Mouse (Mus musculus) adipose tissue, adult 10 weeks (tissue): ENCODE measurements around the gene Ints11. TPM values are rescaled to one million over a fixed set of nuclear protein-coding genes. Genes with fewer than 3 reads are reported as not detected.

Experiments
- polyA plus RNA-seq: library from polyadenylated mRNA; stranded (reverse); fragments of 350-450 nt; fragmentation: Illumina TruSeq; extraction: RNeasy Lipid Tissue Mini Kit (QIAGEN cat#74804); gene quantifications from one replicate; pipeline ENCODE4 v1.2.3, GENCODE M21; 2014; ENCODE audit warnings: low read depth, low replicate concordance

Ints11 gene
- polyA plus RNA-seq, result 20.0 TPM

DNA sequence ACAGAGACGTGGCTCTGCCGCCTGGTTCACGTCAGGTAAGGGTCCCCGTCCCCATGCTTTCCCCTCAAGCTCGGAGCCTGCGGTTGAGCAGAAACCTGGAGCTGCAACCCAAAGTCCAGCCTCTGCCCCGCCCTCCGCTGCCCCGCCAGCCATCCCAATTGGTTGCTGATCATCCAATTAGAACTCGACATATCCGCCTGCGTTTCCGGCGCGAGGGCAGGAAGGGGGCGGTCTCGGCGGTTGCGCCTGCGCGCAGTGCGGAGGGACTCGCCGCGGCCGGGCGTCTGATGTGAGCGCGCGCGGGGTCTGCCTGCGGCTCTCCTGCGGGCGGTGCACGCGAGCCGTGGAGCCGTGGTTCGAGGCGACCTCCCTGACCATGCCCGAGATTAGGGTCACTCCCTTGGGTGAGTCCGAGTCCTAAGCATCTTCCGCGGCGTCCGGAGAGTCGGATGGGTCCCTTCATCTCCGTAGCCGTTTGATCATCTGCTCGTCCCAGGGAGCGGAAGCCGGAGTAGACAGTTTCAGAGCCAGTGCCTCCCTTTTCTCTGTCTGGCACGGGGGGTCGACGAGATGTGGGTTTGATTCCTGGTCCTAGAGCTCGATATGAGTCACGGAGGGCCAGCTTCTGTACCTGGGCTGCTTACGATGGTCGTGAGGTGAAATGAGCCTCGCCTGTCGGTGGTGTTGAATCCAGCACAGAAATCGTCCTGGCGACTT is at the start of gene Ints11, which contains the start of gene Cptp:
Gene Ints11, plus strand, starts transcription at position 230 of the 717 bp plus-strand sequence.
Gene Cptp, minus strand, starts transcription at position 124 of the 717 bp plus-strand sequence.

DNA sequence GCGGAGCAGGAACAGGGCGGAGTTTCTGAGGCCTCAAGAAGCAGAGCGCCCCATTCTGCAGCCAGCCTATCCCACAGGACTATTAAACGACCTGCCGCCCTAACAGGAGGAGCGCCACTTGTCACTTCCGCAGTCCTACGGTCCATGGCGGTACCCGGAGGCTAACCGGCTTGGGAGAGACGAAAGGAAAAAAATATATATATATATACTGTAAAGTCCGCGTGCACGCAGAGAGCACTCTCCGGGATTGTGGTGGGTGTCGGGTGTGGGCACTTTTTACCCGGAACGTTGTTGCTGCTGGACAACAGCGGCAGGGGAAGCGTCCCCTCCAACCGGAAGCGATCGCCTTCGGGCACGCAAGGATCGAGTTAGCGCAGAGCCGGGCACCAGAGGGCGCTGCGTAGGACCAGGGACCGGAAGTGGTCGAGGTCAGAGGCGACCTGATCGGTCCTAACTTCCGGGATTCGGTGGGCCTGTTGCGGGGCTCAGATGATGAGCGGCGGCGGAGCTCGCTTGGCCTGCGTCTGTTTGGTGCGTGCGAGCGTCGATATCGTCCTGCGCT is 38.1 kb upstream of the Ints11 start, which contains the start of gene Aurkaip1:
Gene Aurkaip1, plus strand, starts transcription at position 68 of the 562 bp plus-strand sequence.

DNA sequence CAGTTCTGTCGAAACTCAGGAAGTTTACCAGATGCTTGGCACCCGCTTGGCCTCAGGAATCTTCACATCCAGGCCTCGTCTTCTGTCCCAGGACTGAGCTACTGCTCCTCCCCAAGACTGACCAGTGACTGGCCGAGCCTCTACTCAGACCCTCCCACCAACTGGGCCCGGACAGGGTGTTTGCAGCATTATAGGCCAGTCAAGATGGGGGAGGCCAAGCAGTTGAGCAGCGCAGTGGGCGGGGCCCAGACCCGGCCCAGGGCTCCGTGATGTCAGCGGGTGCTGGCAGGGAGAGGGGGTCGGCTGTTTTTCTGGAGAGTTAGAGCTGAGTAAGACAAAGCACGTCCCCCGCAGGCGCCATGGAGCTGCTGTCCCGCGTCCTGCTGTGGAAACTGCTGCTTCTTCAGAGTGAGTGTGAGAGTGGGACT is 29.8 kb upstream of the Ints11 start, which contains the start of gene Mxra8:
Gene Mxra8, plus strand, starts transcription at position 198 of the 428 bp plus-strand sequence.

DNA sequence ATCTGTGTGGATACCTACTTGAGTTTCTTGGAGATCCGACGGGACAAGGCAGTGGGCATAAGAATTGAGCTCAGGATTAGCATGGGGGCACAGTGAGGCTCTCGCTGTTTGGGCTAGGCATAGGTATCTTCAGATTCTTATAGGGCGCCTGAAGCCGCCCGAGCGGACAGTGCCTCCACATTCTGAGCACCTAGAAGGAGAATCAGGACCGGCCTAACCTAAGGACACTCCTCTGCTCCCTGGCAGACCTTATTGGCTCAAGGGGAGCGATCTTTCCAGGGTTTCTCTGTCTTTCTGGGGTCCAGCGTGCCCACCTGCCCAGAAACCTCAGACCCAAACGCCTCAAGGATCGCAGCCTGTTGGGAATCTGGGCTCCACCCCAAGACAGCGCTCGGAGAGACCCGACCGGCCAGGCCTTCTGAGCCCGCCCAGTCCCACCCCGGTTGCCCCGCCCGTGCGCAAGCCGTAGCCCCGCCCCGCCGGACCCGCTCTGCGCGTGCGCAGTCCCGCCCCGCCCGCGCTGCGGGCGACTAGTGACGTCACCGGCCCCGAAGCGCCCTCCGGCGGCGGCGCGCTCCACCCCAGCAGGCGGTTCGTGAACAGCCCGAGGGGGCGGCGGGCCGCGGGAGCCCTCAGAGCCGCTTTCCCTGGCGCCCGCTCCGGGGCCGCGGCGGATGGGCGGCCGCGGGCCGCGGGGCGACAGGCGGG is 22.3 kb upstream of the Ints11 start, which contains the start of gene Dvl1:
Gene Dvl1, plus strand, starts transcription at position 532 of the 708 bp plus-strand sequence.

DNA sequence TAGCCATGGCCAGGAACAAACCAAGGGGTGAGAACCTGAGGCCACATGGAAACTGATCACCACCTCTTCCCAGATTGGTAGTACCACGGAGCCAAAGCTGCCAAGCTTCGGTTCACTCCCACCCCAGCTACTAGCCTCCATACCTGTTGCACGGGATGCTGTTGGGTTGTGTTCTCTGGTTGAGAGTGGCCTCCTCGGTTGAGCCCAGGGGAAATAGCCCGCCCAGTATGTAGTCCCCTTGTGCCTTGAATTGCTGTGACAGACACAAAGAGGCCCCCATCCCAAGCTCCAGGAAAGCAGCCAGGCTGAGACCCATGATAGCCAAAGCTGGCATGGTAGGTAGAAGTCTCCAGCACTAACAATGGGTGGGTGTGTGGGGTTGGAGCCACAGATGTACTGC is 6.3 kb upstream of the Ints11 start, which contains the start of gene Tas1r3:
Gene Tas1r3, minus strand, starts transcription at position 362 of the 400 bp plus-strand sequence.

DNA sequence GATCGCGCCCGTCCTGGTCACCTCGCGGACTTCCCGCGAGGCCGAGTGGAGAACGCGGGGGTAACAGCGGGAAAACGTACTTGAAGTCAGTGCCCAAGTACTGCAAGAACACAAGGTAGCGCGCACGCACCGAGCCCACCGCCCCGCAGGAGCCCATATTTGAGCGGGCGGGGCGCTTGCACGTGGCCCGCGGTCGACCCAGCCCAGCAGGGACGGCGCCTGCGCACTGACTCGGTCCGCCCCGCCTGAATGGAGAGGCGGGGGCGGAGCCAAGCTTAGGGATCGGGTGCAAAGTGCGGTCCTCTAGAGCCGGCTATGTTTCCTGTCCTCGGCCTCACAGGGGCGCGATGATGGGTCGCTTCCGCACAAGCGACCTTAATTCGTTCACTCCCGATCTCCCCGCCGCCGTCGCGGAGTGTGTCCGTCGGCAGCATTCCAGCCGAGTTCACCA is 22.2 kb downstream of the Ints11 start, which contains the start of the genes Pusl1 and Acap3:
Gene Pusl1, minus strand, starts transcription at position 231 of the 451 bp plus-strand sequence.
Gene Acap3, plus strand, starts transcription at position 272 of the 451 bp plus-strand sequence.

Other genes with a start within 250 kb of the Ints11 start
- gene Cdk11b, start 244.7 kb upstream of the Ints11 start, polyA plus RNA-seq, result 63.7 TPM
- not detected for gene Gm10563, start 224.1 kb upstream of the Ints11 start, polyA plus RNA-seq
- 32.0 TPM for gene Mmp23, start 216.2 kb upstream of the Ints11 start, polyA plus RNA-seq
- gene Mib2, start 200.3 kb upstream of the Ints11 start, polyA plus RNA-seq, result 31.0 TPM
- gene Fndc10, start 175.2 kb upstream of the Ints11 start, polyA plus RNA-seq, result 18.7 TPM
- 69.1 TPM for gene Ssu72, start 164.7 kb upstream of the Ints11 start, polyA plus RNA-seq
- gene Tmem240, start 134.7 kb upstream of the Ints11 start, polyA plus RNA-seq, result 0.89 TPM
- gene Atad3a, start 108.5 kb upstream of the Ints11 start, polyA plus RNA-seq, result 33.3 TPM
- 15.1 TPM for gene Vwa1, start 94.8 kb upstream of the Ints11 start, polyA plus RNA-seq
- gene Tmem88b, start 83.7 kb upstream of the Ints11 start, polyA plus RNA-seq, result 5.9 TPM
- gene Ankrd65, start 79.1 kb upstream of the Ints11 start, polyA plus RNA-seq, result 2.4 TPM
- gene Mrpl20, start 66.7 kb upstream of the Ints11 start, polyA plus RNA-seq, result 111 TPM
- gene Ccnl2, start 57.1 kb upstream of the Ints11 start, polyA plus RNA-seq, result 107 TPM
- 96.0 TPM for gene Aurkaip1, start 38.3 kb upstream of the Ints11 start, polyA plus RNA-seq
- 87.1 TPM for gene Mxra8, start 29.9 kb upstream of the Ints11 start, polyA plus RNA-seq
- gene Dvl1, start 22.1 kb upstream of the Ints11 start, polyA plus RNA-seq, result 63.2 TPM
- gene Tas1r3, start 6.2 kb upstream of the Ints11 start, polyA plus RNA-seq, result 0.24 TPM
- 15.3 TPM for gene Cptp, start 106 bp upstream of the Ints11 start, polyA plus RNA-seq
- gene Pusl1, start 22.2 kb downstream of the Ints11 start, polyA plus RNA-seq, result 20.0 TPM
- 9.8 TPM for gene Acap3, start 22.3 kb downstream of the Ints11 start, polyA plus RNA-seq
- gene Ube2j2, start 74.3 kb downstream of the Ints11 start, polyA plus RNA-seq, result 49.1 TPM
- 116 TPM for gene C1qtnf12, start 92.8 kb downstream of the Ints11 start, polyA plus RNA-seq
- 5.6 TPM for gene B3galt6, start 123.1 kb downstream of the Ints11 start, polyA plus RNA-seq
- gene Sdf4, start 123.3 kb downstream of the Ints11 start, polyA plus RNA-seq, result 298 TPM
- 2.4 TPM for gene Tnfrsf4, start 144.3 kb downstream of the Ints11 start, polyA plus RNA-seq
- gene Tnfrsf18, start 156.6 kb downstream of the Ints11 start, polyA plus RNA-seq, result 1.8 TPM
- 19.1 TPM for gene Ttll10, start 189.9 kb downstream of the Ints11 start, polyA plus RNA-seq
- 22.0 TPM for gene 9430015G10Rik, start 240.4 kb downstream of the Ints11 start, polyA plus RNA-seq